Mouse (Mus musculus): ENCODE data around the gene B3galt4. TPM values are rescaled to one million over a fixed set of nuclear protein-coding genes. Genes with fewer than 3 reads are reported as not detected.

B3galt4 gene
- total and polyA plus RNA-seq, 2 experiments from 2014 or later, result 10.7 to 12.3 TPM

DNA sequence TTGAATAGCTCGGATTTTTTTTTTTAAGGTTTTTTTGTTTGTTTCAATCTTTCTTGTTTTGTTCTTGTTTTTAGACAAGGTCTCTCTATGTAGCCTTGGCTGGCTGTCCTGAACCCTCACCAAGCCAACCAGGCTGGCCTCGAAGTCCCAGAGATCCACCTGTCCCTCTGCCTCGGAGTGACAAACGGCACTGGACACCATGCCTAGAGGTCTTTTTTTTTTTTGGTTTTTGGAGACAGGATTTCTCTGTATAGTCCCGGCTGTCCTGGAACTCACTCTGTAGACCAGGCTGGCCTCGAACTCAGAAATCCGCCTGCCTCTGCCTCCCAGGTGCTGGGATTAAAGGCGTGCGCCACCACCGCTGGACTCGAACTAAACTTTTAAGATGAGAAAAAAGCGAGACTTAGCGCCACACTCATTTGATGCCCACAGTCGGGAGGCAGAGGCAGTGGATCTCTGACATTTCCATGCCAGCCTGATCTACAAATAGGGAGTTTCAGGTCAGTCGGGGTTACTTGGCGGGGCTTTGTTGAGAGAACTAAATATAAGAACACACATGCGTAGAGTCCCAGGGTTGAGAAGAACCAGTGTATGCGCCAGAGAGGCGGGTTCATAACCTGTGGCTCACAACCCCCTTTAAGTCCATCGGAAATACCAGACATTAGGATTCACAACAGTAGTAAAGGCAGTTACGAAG lies 22.9 kb downstream of the B3galt4 start:
- H3K4me3 ChIP-seq (ENCODE audit: low read length), result peak overlapping the region; percentile 89

DNA sequence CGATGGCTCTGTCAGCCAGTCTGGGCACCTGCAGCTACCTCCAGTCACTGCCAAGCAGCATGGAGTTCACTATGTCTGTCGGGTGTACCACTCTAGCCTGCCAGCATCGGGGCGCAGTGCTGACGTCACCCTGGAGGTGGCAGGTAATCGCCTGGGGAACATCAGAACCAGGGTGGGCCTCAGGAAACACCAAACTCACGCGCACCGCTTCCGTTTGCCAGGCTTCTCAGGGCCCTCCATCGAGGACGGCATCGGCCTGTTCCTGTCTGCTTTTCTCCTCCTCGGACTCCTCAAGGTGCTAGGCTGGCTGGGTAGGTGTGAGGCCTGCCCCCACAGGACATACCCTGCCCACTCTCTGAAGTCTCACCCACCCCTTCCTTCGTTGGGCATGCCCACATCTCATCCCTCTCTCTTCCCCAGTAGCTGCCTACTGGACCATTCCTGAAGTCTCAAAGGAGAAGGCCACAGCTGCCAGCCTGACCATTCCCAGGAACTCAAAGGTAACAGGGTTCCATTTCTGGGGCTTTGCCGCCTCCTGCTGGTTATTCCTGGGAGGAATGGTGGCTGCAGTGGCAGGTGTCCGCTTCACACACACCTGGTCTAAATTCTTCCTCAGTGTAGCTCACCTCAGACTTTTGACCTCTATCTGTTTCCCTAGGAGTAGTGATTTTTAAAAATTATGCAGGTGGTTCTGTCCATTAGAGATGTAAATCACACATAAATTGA lies 24.9 kb downstream of the B3galt4 start:
- WGBS, result 75% methylated on average over 17 of the region's 17 CpGs

More for the DNA sequence above, 22.9 kb downstream of the B3galt4 start:
- no peak for ATAC-seq
- Histone ChIP-seq H3K36me3 (ENCODE audit: insufficient read depth, low read length) (peaks cover 12% of the 10 kb centered on the region; the same call in 1 of the 2 replicates), H3K9ac (replicated peaks; ENCODE audit: low read length) (peak overlapping the region; percentile 86), H3K27me3 (ENCODE audit: insufficient read depth, low read length) (no peaks in the 10 kb centered on the region), H3K4me1 (ENCODE audit: insufficient read depth, low read length) (no peaks in the 10 kb centered on the region), H3K4me2 (ENCODE audit: low read depth, low read length) (peak overlapping the region; percentile 100), H3K27ac (no peak overlapping the region), H3K9me3 (ENCODE audit: low read length) (no peaks in the 10 kb centered on the region)
- TF ChIP-seq CTCF (IDR thresholded peaks at IDR 0.05; ENCODE audit: low read depth), result no peak
- WGBS, result 62% methylated on average over 21 of the region's 21 CpGs
- DNase-seq (ENCODE audit: low spot score), result no peak

DNA sequence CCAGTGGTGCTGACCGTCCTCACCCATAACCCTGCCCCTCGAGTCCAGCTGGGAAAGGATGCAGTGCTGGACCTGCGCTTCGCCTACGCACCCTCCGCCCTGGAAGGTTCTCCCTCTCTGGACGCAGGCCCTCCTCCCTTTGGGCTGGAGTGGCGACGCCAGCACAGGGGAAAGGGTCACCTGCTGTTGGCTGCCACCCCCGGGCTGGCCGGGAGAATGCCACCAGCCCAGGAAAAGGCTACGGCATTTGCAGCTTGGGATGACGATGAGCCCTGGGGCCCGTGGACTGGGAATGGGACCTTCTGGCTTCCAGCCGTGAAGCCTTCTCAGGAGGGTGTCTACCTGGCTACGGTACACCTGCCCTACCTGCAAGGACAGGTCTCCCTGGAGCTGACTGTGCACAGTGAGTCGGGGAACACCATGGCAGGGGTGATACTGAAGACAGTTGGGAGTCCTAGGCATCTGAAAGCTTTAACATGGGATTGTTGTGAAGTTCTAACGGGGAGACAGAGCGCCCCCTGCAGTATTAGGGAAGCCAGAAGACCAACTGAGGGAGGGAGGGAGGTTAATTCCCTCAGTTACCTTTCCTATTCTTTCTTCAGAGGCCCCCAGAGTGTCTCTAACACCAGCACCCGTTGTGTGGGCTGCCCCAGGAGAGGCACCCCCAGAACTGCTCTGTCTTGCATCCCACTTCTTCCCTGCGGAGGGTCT lies 25.7 kb downstream of the B3galt4 start:
- WGBS, result 84% methylated on average over 21 of the region's 21 CpGs
- no peak for DNase-seq (ENCODE audit: low spot score)
- H3K9me3 ChIP-seq (ENCODE audit: low read length), result no peaks in the 10 kb centered on the region
- peak; percentile 21; the same call in 1 of the 2 replicates for TF ChIP-seq CTCF (IDR thresholded peaks at IDR 0.05; ENCODE audit: low read depth)
- H3K27me3 ChIP-seq (ENCODE audit: insufficient read depth, low read length), result no peaks in the 10 kb centered on the region
- no peak overlapping the region for H3K27ac ChIP-seq
- H3K4me3 ChIP-seq (ENCODE audit: low read length), result no peak overlapping the region
- H3K4me2 ChIP-seq (ENCODE audit: low read depth, low read length), result no peak overlapping the region
- H3K36me3 ChIP-seq (ENCODE audit: insufficient read depth, low read length), result peaks cover 7% of the 10 kb centered on the region; the same call in 1 of the 2 replicates
- ATAC-seq, result no peak
- H3K9ac ChIP-seq (replicated peaks; ENCODE audit: low read length), result no peak overlapping the region
- H3K4me1 ChIP-seq (ENCODE audit: insufficient read depth, low read length), result no peaks in the 10 kb centered on the region

More for the DNA sequence above, 24.9 kb downstream of the B3galt4 start:
- no peak overlapping the region for H3K4me3 ChIP-seq (ENCODE audit: low read length)
- no peaks in the 10 kb centered on the region for H3K9me3 ChIP-seq (ENCODE audit: low read length)
- H3K27ac ChIP-seq, result no peak overlapping the region
- TF ChIP-seq CTCF (IDR thresholded peaks at IDR 0.05; ENCODE audit: low read depth), result no peak
- H3K4me2 ChIP-seq (ENCODE audit: low read depth, low read length), result no peak overlapping the region
- no peak overlapping the region for H3K9ac ChIP-seq (replicated peaks; ENCODE audit: low read length)
- no peak for DNase-seq (ENCODE audit: low spot score)
- H3K4me1 ChIP-seq (ENCODE audit: insufficient read depth, low read length), result no peaks in the 10 kb centered on the region
- peaks cover 7% of the 10 kb centered on the region; the same call in 1 of the 2 replicates for H3K36me3 ChIP-seq (ENCODE audit: insufficient read depth, low read length)
- no peak for ATAC-seq
- H3K27me3 ChIP-seq (ENCODE audit: insufficient read depth, low read length), result no peaks in the 10 kb centered on the region

DNA sequence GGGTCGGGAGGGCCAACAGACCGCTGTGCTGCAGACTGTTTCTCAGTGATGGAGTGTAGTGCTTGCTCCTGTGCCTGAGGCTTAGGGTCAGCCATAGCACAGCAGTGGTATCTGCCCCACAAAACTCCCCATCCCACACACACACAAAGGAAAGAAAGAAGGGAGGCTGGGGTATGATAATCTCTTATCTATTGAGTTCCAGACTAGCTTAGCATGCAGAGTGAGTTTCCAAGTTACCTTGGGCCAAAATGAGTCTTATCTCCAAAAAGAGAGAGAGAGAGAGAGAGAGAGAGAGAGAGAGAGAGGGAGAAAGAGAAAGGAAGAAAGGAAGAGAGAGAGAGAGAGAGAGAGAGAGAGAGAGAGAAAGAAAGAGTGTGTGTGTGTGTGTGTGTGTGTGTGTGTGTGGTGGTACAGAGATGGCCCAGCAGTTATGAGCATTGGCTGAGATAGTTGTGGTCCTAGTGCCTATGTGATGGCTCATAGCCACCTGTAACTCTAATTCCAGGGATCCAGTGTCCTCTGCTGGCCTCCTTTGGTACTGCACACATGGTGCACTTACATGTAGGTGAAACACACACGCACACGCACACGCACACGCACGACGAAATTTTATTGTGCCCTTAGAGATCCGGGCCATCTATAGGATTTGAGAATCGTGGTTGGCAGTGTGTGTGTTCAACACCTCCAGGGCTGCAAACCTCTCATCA lies 26.6 kb downstream of the B3galt4 start:
- ATAC-seq (no peak), DNase-seq (ENCODE audit: low spot score) (peak; percentile 53)
- H3K36me3 ChIP-seq (ENCODE audit: insufficient read depth, low read length), result peaks cover 7% of the 10 kb centered on the region; the same call in 1 of the 2 replicates
- H3K27me3 ChIP-seq (ENCODE audit: insufficient read depth, low read length), result no peaks in the 10 kb centered on the region
- no peak overlapping the region for H3K4me2 ChIP-seq (ENCODE audit: low read depth, low read length)
- H3K9me3 ChIP-seq (ENCODE audit: low read length), result no peaks in the 10 kb centered on the region
- WGBS, result 77% methylated on average over 10 of the region's 10 CpGs
- no peak overlapping the region for H3K9ac ChIP-seq (replicated peaks; ENCODE audit: low read length)
- H3K27ac ChIP-seq, result no peak overlapping the region
- H3K4me3 ChIP-seq (ENCODE audit: low read length), result no peak overlapping the region
- no peaks in the 10 kb centered on the region for H3K4me1 ChIP-seq (ENCODE audit: insufficient read depth, low read length)
- peak; percentile 72 for TF ChIP-seq CTCF (IDR thresholded peaks at IDR 0.05; ENCODE audit: low read depth)

DNA sequence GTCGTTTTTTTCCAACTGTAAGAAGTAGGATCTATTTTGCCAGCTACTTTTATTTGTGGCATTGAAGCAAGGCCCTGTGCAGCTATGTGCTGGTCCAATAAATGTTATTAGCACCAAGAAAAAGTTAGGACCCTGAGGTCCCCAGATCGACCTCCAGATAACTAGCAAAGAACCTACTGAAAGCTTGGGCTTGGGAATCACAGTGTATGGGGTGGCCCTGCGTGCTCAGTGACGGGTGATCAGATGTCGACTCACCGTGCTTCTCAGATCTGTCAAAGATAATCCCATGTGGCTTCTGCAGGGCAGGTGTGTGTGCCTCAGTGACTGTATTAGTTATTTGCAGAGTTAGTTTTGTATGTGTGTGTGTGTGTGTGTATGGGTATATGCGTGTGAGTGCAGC lies 29.9 kb downstream of the B3galt4 start:
- TF ChIP-seq CTCF (IDR thresholded peaks at IDR 0.05; ENCODE audit: low read depth), result no peak
- WGBS, result 86% methylated on average over 7 of the region's 7 CpGs
- Histone ChIP-seq H3K27me3 (ENCODE audit: insufficient read depth, low read length) (no peaks in the 10 kb centered on the region), H3K4me3 (ENCODE audit: low read length) (no peak overlapping the region), H3K4me1 (ENCODE audit: insufficient read depth, low read length) (0 out of 2 replicates have a peak, but pooled peaks cover 5% of the 10 kb centered on the region), H3K9ac (replicated peaks; ENCODE audit: low read length) (no peak overlapping the region), H3K27ac (no peak overlapping the region), H3K4me2 (ENCODE audit: low read depth, low read length) (no peak overlapping the region), H3K36me3 (ENCODE audit: insufficient read depth, low read length) (no peaks in the 10 kb centered on the region), H3K9me3 (ENCODE audit: low read length) (no peaks in the 10 kb centered on the region)
- ATAC-seq, result no peak
- no peak for DNase-seq (ENCODE audit: low spot score)
